Mouse (Mus musculus) intestine, embryonic 14.5 days (tissue): Measurements from ENCODE around the gene B3galt1. TPM values are rescaled to one million over a fixed set of nuclear protein-coding genes. Genes with fewer than 3 reads are reported as not detected.

Experiments
- ATAC-seq: fragments of 200-750 bp; cut with Nextera tagmentation; replicated peaks from 2 replicates; pipeline ENCODE4 v1.8.0; 2017; ENCODE audit warnings: low read depth, moderate number of reproducible peaks, moderate TSS enrichment, moderate library complexity; ENCODE audit not compliant: low FRiP score, low TSS enrichment
- DNase-seq: peaks from one replicate; pipeline ENCODE4 v3.0.0-alpha.2; 2018; ENCODE audit warnings: low spot score
- H3K27ac ChIP-seq: fragments of 300-500 bp; sonication (generic); 2 replicates; pipeline ENCODE4 v1.5.1; 2014; ENCODE audit warnings: low read depth, mild to moderate bottlenecking, control low read depth
- H3K27me3 ChIP-seq: fragments of 300-500 bp; sonication (generic); replicated peaks from 2 replicates; pipeline ENCODE4 v1.6.1; 2014; ENCODE audit warnings: low read length, control low read depth; ENCODE audit not compliant: control insufficient read depth, insufficient read depth
- H3K36me3 ChIP-seq: fragments of 300-500 bp; sonication (generic); 2 replicates; pipeline ENCODE4 v1.6.1; 2014; ENCODE audit warnings: low read length, control low read depth; ENCODE audit not compliant: control insufficient read depth, insufficient read depth
- H3K4me1 ChIP-seq: fragments of 300-500 bp; sonication (generic); replicated peaks from 2 replicates; pipeline ENCODE4 v1.6.1; 2014; ENCODE audit warnings: low read length, control low read depth, mixed read lengths; ENCODE audit not compliant: control insufficient read depth, insufficient read depth
- H3K4me2 ChIP-seq: fragments of 300-500 bp; sonication (generic); 2 replicates; pipeline ENCODE4 v1.6.1; 2014; ENCODE audit warnings: low read length
- H3K4me3 ChIP-seq: fragments of 300-500 bp; sonication (generic); 2 replicates; pipeline ENCODE4 v1.5.1; 2014; ENCODE audit warnings: low read depth, low read length, control low read depth, mixed read lengths
- H3K9ac ChIP-seq: fragments of 300-500 bp; sonication (generic); 2 replicates; pipeline ENCODE4 v1.6.1; 2014; ENCODE audit warnings: mild to moderate bottlenecking, low read length
- H3K9me3 ChIP-seq: fragments of 300-500 bp; sonication (generic); 2 replicates; pipeline ENCODE4 v1.6.1; 2016; ENCODE audit warnings: low read length, control low read depth; ENCODE audit not compliant: control insufficient read depth
- WGBS: fragments of 180-500 bp; shearing (Covaris S2); extraction: QIAGEN DNeasy Blood & Tissue Kit; methylation state at CpG from one replicate; pipeline ENCODE4 v1.1.7; 2014; 5-methylcytosine and 5-hydroxymethylcytosine counted together
- polyA plus RNA-seq: library from polyadenylated mRNA; unstranded; fragments of >200 nt; fragmentation: Nextera tagmentation; extraction: Ambion mirVana; gene quantifications from 2 replicates; pipeline ENCODE4 v1.2.1, GENCODE M21; 2014

The B3galt1 gene
- polyA plus RNA-seq, 1 experiment from 2014 or later = 3.9 TPM

DNA sequence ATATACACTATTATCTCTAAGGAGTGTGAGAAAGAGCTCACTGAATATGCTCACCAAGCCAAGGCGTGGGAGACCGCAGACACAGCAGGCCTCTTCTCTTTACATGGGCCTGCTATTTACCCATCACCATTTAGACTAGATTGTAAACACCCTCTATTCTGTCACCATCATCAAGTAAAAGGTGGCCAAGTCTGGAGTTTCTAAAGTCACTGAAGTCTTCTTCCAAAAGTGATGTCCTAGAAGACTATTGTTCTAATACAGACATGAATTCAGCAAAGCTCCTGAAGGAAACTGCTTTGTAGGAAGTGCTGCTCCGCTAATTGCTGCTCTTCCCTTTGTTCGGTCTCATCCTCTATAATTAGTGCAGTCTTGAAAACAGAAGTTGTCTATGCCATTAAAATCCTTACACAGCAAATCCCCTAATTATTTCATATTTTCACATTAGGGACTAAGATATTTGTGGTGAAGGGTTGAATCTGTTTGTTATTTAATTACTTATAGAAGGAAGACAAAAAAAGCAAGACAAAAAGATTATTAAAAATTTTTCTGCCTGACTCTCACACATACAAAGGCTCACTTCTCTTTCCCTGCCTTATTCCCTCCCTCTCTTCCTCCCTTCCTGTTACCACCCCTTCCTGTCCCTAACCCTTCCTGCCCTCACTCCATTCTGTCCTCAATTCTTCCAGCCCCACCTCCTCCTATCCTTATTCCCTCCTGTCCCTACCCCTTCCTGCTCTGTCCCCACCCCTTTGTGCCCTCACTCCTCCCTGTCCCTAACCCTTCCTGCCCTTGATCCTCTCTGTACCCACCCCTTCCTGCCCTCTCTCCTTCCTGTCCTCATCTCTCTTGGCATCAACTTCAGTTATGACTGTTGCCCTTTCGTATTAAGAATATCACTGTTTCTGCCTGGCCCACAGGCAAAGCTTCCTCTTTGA, 514.0 kb downstream of the B3galt1 start:
- ATAC-seq = no peak

GRCm38 (mm10) chr2:68080872-68081280, 515.2 kb downstream of the B3galt1 start:
- H3K9me3 ChIP-seq = no peaks in the 10 kb centered on the region
- DNase-seq = no peak
- no peak overlapping the region for H3K4me3 ChIP-seq
- no peak overlapping the region for H3K27ac ChIP-seq
- H3K9ac ChIP-seq = no peak overlapping the region
- H3K4me1 ChIP-seq = no peaks in the 10 kb centered on the region
- ATAC-seq = no peak
- no peaks in the 10 kb centered on the region for H3K36me3 ChIP-seq
- H3K27me3 ChIP-seq = no peaks in the 10 kb centered on the region
- H3K4me2 ChIP-seq = no peak overlapping the region

More for the DNA sequence above, 514.0 kb downstream of the B3galt1 start:
- Histone ChIP-seq H3K27me3 (no peaks in the 10 kb centered on the region), H3K4me3 (no peak overlapping the region), H3K9me3 (no peaks in the 10 kb centered on the region), H3K27ac (no peak overlapping the region), H3K36me3 (no peaks in the 10 kb centered on the region), H3K4me2 (no peak overlapping the region), H3K9ac (no peak overlapping the region), H3K4me1 (no peaks in the 10 kb centered on the region)
- WGBS = 80% methylated on average over 5 of the region's 5 CpGs
- no peak for DNase-seq

- ATAC-seq (no peak), DNase-seq (no peak)
- Histone ChIP-seq H3K27me3 (no peaks in the 10 kb centered on the region), H3K36me3 (no peaks in the 10 kb centered on the region), H3K9ac (no peak overlapping the region), H3K4me1 (no peaks in the 10 kb centered on the region), H3K9me3 (no peaks in the 10 kb centered on the region), H3K27ac (no peak overlapping the region), H3K4me2 (no peak overlapping the region), H3K4me3 (no peak overlapping the region)
- 65% methylated on average over 1 of the region's 1 CpGs for WGBS
Measured at GRCm38 (mm10) chr2:68084483-68084882, 518.8 kb downstream of the B3galt1 start.

- DNase-seq (no peak), ATAC-seq (no peak)
- H3K4me3 ChIP-seq = no peak overlapping the region
- no peaks in the 10 kb centered on the region for H3K27me3 ChIP-seq
- no peaks in the 10 kb centered on the region for H3K4me1 ChIP-seq
- no peaks in the 10 kb centered on the region for H3K36me3 ChIP-seq
- 41% methylated on average over 4 of the region's 4 CpGs for WGBS
- no peak overlapping the region for H3K27ac ChIP-seq
- no peaks in the 10 kb centered on the region for H3K9me3 ChIP-seq
- no peak overlapping the region for H3K9ac ChIP-seq
- H3K4me2 ChIP-seq = no peak overlapping the region
Measured at GRCm38 (mm10) chr2:68086101-68086500, 520.4 kb downstream of the B3galt1 start.

DNA sequence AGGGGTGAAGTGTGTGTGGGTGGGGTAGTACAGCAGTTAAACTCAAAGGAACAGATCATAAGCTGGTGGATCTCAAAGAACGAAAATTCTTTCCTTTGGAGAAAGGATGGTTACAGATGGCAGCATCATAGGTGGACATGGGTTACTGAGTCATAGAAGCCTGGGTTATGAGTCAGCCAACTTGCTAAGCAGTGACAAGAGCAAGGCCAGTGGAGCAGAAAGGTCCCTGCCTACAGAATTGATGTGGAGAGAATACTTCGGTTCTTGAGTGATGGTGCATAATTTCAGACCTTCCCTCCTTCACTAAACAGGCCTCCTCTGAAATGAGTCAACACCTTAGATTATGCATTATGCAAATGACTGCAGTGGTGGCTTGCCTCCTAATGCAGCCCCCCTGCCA, 525.9 kb downstream of the B3galt1 start:
- Histone ChIP-seq H3K4me2 (no peak overlapping the region), H3K4me3 (no peak overlapping the region), H3K36me3 (no peaks in the 10 kb centered on the region), H3K4me1 (no peaks in the 10 kb centered on the region), H3K9ac (no peak overlapping the region), H3K9me3 (no peaks in the 10 kb centered on the region), H3K27me3 (no peaks in the 10 kb centered on the region), H3K27ac (no peak overlapping the region)
- no peak for ATAC-seq
- 91% methylated on average over 2 of the region's 2 CpGs for WGBS
- no peak for DNase-seq

- no peak overlapping the region for H3K4me2 ChIP-seq
- H3K27me3 ChIP-seq = no peaks in the 10 kb centered on the region
- no peaks in the 10 kb centered on the region for H3K9me3 ChIP-seq
- H3K36me3 ChIP-seq = no peaks in the 10 kb centered on the region
- H3K9ac ChIP-seq = no peak overlapping the region
- no peaks in the 10 kb centered on the region for H3K4me1 ChIP-seq
- ATAC-seq = no peak
- H3K4me3 ChIP-seq = no peak overlapping the region
- no peak overlapping the region for H3K27ac ChIP-seq
- no peak for DNase-seq
- 81% methylated on average over 4 of the region's 4 CpGs for WGBS
Measured at GRCm38 (mm10) chr2:68104641-68105040, 539.0 kb downstream of the B3galt1 start.

DNA sequence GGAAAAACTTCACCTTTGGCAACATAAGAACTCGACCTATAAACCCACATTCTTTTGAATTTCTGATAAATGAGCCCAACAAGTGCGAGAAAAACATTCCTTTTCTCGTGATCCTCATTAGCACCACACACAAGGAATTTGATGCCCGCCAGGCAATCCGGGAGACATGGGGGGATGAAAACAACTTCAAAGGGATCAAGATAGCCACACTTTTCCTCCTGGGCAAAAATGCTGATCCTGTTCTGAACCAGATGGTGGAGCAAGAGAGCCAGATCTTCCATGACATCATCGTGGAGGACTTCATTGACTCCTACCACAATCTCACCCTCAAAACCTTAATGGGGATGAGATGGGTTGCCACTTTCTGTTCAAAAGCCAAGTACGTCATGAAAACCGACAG, 552.4 kb downstream of the B3galt1 start:
- DNase-seq = no peak

GRCm38 (mm10) chr2:68124751-68125150, 559.1 kb downstream of the B3galt1 start:
- Histone ChIP-seq H3K9ac (no peak overlapping the region), H3K4me2 (no peak overlapping the region), H3K27me3 (no peaks in the 10 kb centered on the region), H3K27ac (no peak overlapping the region), H3K4me3 (no peak overlapping the region), H3K36me3 (no peaks in the 10 kb centered on the region), H3K9me3 (0 out of 2 replicates have a peak, but pooled peaks cover 3% of the 10 kb centered on the region), H3K4me1 (no peaks in the 10 kb centered on the region)
- ATAC-seq (no peak), DNase-seq (no peak)
- 41% methylated on average over 6 of the region's 6 CpGs for WGBS

More for the DNA sequence above, 552.4 kb downstream of the B3galt1 start:
- no peak for ATAC-seq
- H3K9me3 ChIP-seq = no peaks in the 10 kb centered on the region
- no peak overlapping the region for H3K9ac ChIP-seq
- no peak overlapping the region for H3K4me2 ChIP-seq
- H3K27ac ChIP-seq = no peak overlapping the region
- H3K27me3 ChIP-seq = no peaks in the 10 kb centered on the region
- H3K4me3 ChIP-seq = no peak overlapping the region
- 74% methylated on average over 8 of the region's 8 CpGs for WGBS
- H3K36me3 ChIP-seq = no peaks in the 10 kb centered on the region
- no peaks in the 10 kb centered on the region for H3K4me1 ChIP-seq

DNA sequence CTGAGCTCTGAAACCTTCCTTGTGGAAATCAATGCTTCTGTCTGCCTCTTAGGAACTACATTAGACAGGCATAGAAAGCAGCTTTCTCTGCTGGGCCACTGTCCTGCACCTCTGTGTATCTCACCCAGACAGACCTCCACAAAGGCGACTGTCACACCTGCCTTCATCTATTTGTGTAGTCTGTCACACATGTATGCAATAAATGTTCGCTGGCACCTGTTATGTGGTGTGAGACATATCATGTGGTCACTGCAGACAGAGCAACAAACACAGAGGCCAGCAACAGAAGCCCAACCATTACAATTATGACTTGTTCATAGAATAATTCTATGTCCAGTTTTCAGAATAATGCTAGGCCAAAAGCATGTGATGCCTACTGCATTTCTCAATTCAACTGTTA, 575.4 kb downstream of the B3galt1 start:
- ATAC-seq = no peak
- H3K36me3 ChIP-seq = no peaks in the 10 kb centered on the region
- 86% methylated on average over 2 of the region's 2 CpGs for WGBS
- H3K4me3 ChIP-seq = no peak overlapping the region
- no peak overlapping the region for H3K4me2 ChIP-seq
- no peak for DNase-seq
- no peak overlapping the region for H3K9ac ChIP-seq
- H3K27me3 ChIP-seq = no peaks in the 10 kb centered on the region
- H3K4me1 ChIP-seq = no peaks in the 10 kb centered on the region
- no peak overlapping the region for H3K27ac ChIP-seq
- no peaks in the 10 kb centered on the region for H3K9me3 ChIP-seq
